Mouse (Mus musculus): Measurements from ENCODE around the gene Reck. TPM values are rescaled to one million over a fixed set of nuclear protein-coding genes. Genes with fewer than 3 reads are reported as not detected.

Gene Reck
- total and polyA plus RNA-seq, 3 experiments: 0.12 to 0.60 TPM; not detected in 1

GRCm38 (mm10) chr4:43982053-43982732, 106.9 kb downstream of the Reck start (continued):
- 0 out of 2 replicates have a peak, but pooled peaks have one; percentile 12 for TF ChIP-seq TCF12 (IDR thresholded peaks at IDR 0.05; ENCODE audit: low read depth, low read length)
- TF ChIP-seq RCOR1 (IDR thresholded peaks at IDR 0.05; ENCODE audit: low read depth, low read length): no peak
- TF ChIP-seq USF2 (IDR thresholded peaks at IDR 0.05; ENCODE audit: borderline replicate concordance in 1 of 2, insufficient read depth in 1 of 2, low read depth in 1 of 2, low read length in 2 of 2): no peak
- peak in 2 of 3 experiments; percentile 82 to 99 for TF ChIP-seq CTCF (IDR thresholded peaks at IDR 0.05 in 2 of 3, conservative IDR thresholded peaks at IDR 0.05 in 1 of 3; ENCODE audit: control insufficient read depth in 1 of 3, insufficient read depth in 1 of 3, low read depth in 2 of 3, low read length in 3 of 3, poor library complexity in 1 of 3, severe bottlenecking in 1 of 3)
- TF ChIP-seq ZC3H11A (IDR thresholded peaks at IDR 0.05; ENCODE audit: low read depth, low read length): peak; percentile 98
- TF ChIP-seq POLR2A (IDR thresholded peaks at IDR 0.05; ENCODE audit: control insufficient read depth in 1 of 2, insufficient read depth in 1 of 2, low read depth in 1 of 2, low read length in 2 of 2, poor library complexity in 1 of 2): peak in 1 of 2 experiments; percentile 52; a peak in 1 of 4 replicates
- TF ChIP-seq MXI1 (IDR thresholded peaks at IDR 0.05; ENCODE audit: low read depth, low read length): peak; percentile 73
- TF ChIP-seq KAT2A (conservative IDR thresholded peaks at IDR 0.05; ENCODE audit: low read depth, low read length): no peak
- TF ChIP-seq TAL1 (IDR thresholded peaks at IDR 0.05; ENCODE audit: low read length): no peak
- no peak for TF ChIP-seq MAZ (IDR thresholded peaks at IDR 0.05; ENCODE audit: low read depth, low read length)
- TF ChIP-seq HCFC1 (IDR thresholded peaks at IDR 0.05; ENCODE audit: low read depth, low read length): 0 out of 2 replicates have a peak, but pooled peaks have one; percentile 46
- TF ChIP-seq CHD1 (IDR thresholded peaks at IDR 0.05; ENCODE audit: low read depth, low read length): no peak
- no peak for TF ChIP-seq BHLHE40 (IDR thresholded peaks at IDR 0.05; ENCODE audit: borderline replicate concordance, low read depth, low read length)

- Histone ChIP-seq H3K36me3 (ENCODE audit: control insufficient read depth in 1 of 2, insufficient read depth in 2 of 2, low read length in 2 of 2) (no peaks in the 10 kb centered on the region), H3K27ac (ENCODE audit: control insufficient read depth, low read depth, low read length) (no peak within 1 kb of the TSS), H3K79me2 (ENCODE audit: control insufficient read depth, insufficient read depth, low read length, poor library complexity) (no peaks in the 10 kb centered on the region; the same call in 1 of the 2 replicates), H3K4me1 (ENCODE audit: control insufficient read depth in 1 of 2, insufficient read depth in 2 of 2, low read length in 2 of 2) (0 out of 4 replicates have a peak, but pooled peaks cover 0 to 6% of the 10 kb centered on the region in 2 experiments), H3K9me3 (replicated peaks; ENCODE audit: insufficient read depth, low read length) (no peaks in the 10 kb centered on the region), H3K27me3 (ENCODE audit: control insufficient read depth in 1 of 2, insufficient read depth in 2 of 2, low read length in 2 of 2) (no peaks in the 10 kb centered on the region), H3K9ac (ENCODE audit: control insufficient read depth, low read depth, low read length, poor library complexity, severe bottlenecking) (peak within 1 kb of the TSS; percentile 87), H3K4me3 (ENCODE audit: control insufficient read depth in 1 of 2, insufficient read depth in 1 of 2, low read depth in 2 of 2, low read length in 2 of 2) (peak within 1 kb of the TSS; percentile 63 to 77)
- DNase-seq (ENCODE audit: low read depth, low spot score): no peak
- TF ChIP-seq MAZ (IDR thresholded peaks at IDR 0.05; ENCODE audit: low read depth, low read length) (no peak), HCFC1 (IDR thresholded peaks at IDR 0.05; ENCODE audit: low read depth, low read length) (no peak), TCF12 (IDR thresholded peaks at IDR 0.05; ENCODE audit: low read depth, low read length) (no peak), TBP (IDR thresholded peaks at IDR 0.05; ENCODE audit: low read depth, low read length) (no peak), USF1 (IDR thresholded peaks at IDR 0.05; ENCODE audit: low read depth, low read length) (no peak), TAL1 (IDR thresholded peaks at IDR 0.05; ENCODE audit: low read length) (no peak), ELF1 (IDR thresholded peaks at IDR 0.05; ENCODE audit: low read depth, low read length) (no peak), USF2 (IDR thresholded peaks at IDR 0.05; ENCODE audit: borderline replicate concordance in 1 of 2, insufficient read depth in 1 of 2, low read depth in 1 of 2, low read length in 2 of 2) (no peak), ETS1 (IDR thresholded peaks at IDR 0.05; ENCODE audit: low read depth, low read length) (no peak), MXI1 (IDR thresholded peaks at IDR 0.05; ENCODE audit: low read depth, low read length) (no peak), MYC (IDR thresholded peaks at IDR 0.05; ENCODE audit: low read depth, low read length) (no peak), EP300 (IDR thresholded peaks at IDR 0.05; ENCODE audit: low read depth in 1 of 2, low read length in 2 of 2) (no peak), CHD2 (IDR thresholded peaks at IDR 0.05; ENCODE audit: low read length) (no peak), MAFK (IDR thresholded peaks at IDR 0.05; ENCODE audit: borderline replicate concordance, low read depth, low read length) (no peak)
These were observed 107.9 kb downstream of the Reck start, which contains the start of gene Ccin for GRCm38 (mm10) chr4:43983181-43983580. TSS of gene Ccin (plus strand) at chr4:43983483.

All from MEL (cell line).